Mouse (Mus musculus): ENCODE data around the gene Galnt18.

Galnt18 gene

DNA sequence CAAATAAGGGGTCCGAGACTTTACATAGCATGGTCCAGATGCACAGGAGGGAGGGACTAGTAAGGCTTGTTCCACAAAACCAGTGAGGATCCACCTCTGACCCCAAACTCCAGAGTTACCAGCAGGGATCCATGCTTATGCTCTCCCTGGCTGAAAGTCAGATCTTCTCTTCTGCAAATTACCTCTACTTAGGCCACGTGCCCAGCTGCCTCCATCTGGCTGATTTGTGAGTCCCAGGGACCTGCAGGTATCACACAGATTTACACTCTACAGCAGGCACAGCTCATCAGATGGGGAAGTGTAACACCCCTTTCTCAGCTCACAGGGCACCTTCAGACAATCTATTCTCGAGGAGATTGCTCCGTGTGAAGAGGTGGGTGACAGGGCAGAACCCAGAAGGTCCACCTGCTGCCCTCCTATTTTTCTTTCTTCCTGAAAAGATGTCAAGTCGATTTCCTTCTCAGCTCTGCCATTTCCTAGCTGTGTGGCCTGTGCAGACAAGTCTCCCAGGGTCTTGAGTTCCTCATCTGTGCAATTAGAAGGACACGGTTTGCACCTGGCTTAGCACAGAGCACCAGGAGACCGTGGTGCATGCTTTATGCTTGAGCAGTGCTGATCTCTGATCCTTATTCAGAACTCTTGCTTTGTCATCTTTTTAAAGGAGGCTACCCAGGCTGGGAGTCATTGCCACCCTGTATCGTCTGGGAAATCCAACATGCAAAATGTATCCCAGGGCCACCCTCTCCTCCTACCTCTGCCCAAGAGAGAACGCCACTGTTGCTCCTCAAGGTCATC, 216.3 kb downstream of the Galnt18 start:
- no peak for DNase-seq (ENCODE audit: low read depth, low spot score)

DNA sequence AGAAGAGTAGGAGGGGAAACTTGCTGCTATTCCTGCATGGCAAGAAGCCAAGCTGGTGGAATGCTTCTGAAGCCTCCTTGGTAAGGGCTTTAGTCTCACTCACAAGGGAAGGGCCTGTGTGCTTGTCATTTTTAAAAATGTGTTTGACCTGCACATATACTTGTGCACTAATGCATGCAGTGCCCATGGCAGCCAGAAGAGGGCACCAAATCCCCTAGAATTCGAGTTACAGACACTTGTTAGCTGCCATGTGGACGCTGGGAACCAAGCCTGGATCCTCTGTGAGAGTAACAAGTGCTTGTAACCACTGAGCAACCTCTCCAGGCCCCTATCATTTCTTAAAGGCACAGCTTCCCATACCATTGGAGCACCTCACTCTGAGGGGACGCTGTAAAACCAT, 219.7 kb downstream of the Galnt18 start:
- DNase-seq (ENCODE audit: low read depth, low spot score), result peak; percentile 56

DNA sequence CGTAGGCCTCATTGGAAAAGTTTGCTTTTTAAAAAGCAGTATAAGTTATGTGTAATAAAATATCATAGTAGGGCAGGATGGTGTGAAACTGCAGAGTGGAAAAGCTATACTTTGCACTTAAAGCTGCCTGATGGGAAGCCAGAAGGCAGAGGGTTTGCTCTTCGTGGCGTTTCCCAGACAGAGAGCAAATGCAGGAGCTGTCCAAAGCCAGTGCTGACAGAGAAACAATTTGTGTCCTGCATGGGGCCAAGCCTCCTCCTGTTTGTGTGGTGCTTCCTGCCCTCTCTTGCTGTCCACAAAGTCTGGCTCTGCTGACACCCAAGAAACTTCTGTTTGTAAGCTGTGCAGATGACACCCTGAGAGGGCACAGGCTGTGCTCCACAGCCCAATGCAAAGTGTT, 220.8 kb downstream of the Galnt18 start:
- peak; percentile 8 for DNase-seq (ENCODE audit: low read depth, low spot score)

DNA sequence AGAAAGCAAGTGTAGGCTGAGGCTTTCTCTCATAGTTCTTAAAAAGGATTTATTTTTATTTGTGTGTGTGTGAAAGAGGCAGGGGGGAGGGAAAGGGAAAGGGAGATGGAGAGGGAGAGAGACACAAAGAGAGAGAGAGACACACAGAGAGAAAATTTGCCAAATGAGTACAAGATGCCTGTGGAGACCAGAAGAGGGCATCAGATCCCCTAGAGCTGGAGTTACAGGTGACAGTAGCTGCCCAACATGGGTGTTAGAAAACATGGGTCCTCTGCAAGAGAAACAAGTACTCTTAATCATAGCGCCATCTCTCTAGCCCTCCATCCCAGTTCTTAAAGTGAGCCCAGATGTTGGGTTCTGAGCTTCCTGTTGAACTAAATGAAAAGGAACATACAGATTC, 228.8 kb downstream of the Galnt18 start:
- no peak for DNase-seq (ENCODE audit: low read depth, low spot score)

DNA sequence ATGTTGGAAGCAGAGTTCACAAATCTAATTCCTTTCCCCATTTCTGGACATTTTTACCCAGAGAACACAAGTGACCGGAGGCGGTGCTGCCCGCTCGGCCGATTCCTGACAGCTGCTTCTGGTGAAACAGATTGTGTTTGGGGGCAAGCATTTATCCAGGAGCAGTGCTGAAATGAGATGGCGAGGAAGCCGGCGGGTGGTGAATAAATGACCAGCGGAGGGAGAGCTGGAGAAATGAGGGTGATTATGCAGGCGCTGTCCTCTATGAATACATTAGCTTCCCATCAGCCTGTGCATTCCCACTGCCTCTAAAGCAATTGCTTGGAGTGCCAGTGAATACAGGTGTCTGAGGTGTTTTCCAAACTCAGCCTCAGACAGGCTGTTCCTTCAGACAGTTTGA, 232.7 kb downstream of the Galnt18 start:
- no peak for DNase-seq (ENCODE audit: low read depth, low spot score)

DNA sequence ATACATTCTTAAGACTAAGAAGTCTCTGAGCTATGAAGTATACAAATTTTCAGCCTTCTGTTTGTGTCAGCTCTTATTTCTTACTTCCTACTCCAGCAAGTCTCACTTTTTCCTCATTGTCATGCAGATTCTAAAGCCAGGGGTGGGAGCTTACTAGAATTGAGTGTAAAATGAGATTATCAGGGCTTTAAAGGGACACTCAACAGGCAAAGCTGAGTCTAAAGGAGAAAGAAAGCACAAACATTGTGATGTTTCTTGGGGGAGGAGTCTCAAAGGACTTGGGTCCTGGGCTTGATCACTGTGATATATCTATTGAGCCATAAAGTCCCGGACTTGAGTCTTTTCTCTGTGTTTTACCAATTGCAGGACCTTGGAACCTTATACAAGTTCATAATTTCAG, 234.2 kb downstream of the Galnt18 start:
- peak; percentile 21 for DNase-seq (ENCODE audit: low read depth, low spot score)

DNA sequence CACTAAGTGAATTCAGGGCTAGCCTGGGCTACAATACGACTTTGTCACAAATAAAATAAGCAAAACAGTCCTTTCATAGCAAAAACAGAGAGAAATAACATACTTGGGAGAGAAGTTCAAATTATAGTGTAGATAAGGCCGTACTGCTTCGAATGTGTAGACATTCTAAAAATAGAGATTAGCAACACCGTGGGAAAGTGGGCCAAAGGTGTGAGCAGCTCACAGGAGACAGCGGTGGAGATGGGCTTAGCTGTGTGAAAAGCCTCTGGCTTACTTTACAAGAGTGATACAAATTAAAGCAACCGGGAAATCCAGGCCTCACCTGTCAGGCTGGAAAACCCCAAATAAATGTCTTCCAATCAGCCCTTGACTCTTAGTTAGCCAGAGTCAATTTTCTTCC, 241.8 kb downstream of the Galnt18 start:
- no peak for DNase-seq (ENCODE audit: low read depth, low spot score)

DNA sequence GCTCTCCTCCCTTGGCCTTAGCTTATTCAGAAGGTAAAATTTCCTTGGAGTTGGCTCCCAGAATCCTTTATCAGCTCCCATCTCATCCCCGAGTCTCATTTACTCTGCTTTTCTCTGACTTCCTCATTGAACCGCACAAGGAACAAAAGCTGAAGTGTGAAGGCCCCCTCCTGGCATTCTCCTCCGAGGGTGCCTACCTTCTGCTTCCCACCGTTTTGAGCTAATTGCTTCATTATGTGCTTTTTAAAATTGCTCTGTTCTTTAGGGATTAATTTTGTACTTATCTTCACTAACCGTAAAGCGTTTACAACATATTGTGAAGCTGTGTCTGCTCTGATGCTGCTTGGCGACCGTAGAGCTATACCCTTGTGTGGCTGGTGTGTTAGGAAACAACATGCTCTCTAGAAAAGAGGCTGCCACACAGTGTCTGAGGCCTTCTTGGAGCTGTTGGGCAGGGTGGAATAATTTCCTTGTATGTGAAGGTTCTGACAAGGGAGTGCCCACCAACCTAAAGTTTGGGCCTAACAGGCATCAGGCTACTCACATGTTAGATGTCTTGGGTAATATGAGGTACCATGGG, 244.9 kb downstream of the Galnt18 start:
- no peak for DNase-seq (ENCODE audit: low read depth, low spot score)

DNA sequence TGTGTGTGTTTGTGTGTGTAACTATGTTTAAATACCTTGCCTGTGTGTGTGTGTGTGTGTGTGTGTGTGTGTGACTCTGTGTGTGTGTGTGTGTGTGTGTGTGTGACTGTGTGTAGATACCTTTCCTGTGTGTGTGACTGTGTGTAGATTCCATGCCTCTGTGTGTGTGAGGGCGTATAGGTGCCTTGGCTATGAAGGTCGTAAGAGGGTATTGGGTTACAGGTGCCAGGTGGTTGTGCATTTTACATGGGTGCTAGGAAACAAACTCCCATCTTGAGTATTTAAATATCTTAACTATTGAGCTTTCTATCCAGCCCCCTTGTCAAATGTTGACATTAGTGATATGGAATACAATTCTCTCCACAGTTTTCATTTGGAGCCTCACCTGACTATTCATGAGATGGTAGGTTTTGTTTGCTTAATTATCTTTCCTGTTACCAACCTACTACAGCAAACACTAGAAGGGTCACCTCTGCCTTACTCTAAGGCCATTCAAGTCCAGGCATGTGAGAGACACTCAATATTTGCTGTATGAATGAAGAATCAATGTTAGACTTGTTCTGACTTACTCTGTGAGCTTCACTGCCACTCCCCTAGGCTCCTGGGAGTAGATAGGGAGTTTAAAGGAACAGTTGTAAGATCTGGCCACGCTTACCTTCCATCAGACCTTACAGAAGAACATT, 250.7 kb downstream of the Galnt18 start:
- DNase-seq (ENCODE audit: low read depth, low spot score), result no peak

DNA sequence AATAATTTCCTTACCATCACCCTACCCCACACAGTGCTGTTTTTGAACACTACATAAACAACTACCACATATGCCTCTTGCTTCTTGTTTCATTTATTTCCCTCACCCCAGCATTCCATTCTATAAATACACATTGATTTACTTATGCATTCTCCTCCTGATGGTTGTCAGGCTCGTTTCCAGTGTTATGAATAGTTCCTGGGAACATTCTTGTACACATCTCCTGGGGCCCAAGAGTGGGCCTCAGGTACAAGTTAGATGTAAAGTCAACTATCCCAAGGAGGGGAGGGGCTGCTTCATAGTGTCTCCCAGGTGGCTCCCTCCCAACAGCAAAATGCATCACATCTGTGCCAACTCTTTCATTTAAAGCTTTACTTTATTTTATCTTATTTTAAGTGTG, 251.3 kb downstream of the Galnt18 start:
- DNase-seq (ENCODE audit: low read depth, low spot score), result no peak

DNA sequence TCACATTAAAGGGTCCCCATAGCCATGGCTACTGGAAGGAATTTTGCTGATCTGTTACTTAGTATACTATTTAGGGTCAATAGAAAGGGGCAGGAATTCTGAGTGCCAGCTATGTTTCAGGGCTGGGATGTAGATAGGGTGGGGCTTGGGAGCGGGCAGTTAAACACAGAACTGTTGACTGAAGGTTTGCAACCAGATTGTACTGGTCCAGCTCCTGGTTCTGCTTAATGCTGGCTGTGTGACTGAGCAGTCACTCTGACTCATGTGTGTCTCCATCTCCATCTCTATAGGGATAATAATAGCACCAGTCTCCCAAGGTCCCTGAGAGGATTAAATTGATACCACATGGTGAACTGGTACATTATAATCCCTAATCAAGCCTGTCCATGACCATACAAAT, 258.9 kb downstream of the Galnt18 start:
- no peak for DNase-seq (ENCODE audit: low read depth, low spot score)

DNA sequence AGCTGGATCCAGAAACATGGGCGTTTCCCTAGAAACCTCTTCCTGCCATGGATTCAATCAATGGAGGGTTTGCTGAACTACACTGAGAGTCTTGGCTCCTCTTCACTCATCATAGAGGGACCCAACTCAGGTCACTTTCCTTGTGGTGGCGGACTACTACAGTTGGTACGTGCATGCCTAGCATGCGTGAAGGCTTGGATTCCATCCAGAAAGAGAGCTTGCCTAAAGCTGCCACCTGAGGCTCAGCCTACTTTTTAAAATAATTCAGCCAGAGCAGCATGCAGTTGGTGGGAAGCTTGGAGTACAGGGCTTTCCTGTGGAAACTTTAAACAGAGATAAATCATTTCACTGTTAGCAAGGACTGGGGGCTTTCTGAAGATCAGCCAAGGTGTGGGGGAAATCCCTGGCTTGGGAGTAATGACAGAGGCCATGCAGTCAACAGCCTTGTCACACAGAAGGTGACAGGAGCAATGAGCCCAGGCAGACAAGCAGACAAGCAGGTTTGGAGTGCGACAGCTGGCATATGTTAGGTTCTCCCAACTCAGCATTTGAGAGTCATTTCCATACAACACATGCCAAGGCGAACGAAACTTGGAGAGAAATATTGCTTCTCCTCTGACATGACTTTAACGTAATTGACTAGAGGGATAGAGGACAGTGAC, 261.1 kb downstream of the Galnt18 start:
- no peak for DNase-seq (ENCODE audit: low read depth, low spot score)

DNA sequence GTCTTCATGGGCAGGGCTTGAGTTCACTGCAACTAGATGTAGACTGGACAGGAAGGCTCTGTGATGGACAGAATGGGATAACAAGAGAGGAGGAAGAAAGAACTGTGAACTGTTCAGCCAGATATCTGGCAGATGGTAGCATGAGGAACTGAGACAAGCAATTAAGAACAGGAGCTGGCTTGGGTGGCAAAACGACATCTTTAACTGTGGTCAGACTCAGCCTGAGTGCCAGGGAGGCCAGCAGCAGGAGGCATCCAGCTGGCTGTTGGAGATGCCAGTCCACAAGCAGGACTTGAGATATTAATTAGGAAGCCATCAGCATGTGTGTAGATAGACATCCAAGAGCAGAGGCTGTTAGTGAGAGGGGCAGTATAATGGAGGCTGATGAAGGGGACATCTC, 262.9 kb downstream of the Galnt18 start:
- no peak for DNase-seq (ENCODE audit: low read depth, low spot score)

DNA sequence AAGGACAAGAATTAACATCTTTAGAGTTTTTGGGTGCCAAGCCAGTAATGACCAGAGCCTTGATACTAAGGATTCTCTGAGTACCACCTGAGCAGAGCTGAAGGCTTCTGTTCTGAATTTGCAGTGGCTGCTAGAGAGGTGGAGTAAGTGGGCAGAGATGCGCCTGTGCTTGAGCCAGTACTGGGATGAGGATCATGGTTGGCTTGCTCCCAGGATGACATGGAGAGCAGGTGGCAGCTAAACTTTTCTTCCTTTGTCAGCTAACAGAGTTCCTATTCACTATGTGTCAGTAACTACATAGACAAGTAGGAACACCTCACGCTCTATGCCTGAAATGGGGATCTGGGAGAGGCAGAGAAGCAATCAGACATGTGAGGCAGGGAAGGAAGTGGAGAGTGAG, 264.3 kb downstream of the Galnt18 start:
- DNase-seq (ENCODE audit: low read depth, low spot score), result no peak

DNA sequence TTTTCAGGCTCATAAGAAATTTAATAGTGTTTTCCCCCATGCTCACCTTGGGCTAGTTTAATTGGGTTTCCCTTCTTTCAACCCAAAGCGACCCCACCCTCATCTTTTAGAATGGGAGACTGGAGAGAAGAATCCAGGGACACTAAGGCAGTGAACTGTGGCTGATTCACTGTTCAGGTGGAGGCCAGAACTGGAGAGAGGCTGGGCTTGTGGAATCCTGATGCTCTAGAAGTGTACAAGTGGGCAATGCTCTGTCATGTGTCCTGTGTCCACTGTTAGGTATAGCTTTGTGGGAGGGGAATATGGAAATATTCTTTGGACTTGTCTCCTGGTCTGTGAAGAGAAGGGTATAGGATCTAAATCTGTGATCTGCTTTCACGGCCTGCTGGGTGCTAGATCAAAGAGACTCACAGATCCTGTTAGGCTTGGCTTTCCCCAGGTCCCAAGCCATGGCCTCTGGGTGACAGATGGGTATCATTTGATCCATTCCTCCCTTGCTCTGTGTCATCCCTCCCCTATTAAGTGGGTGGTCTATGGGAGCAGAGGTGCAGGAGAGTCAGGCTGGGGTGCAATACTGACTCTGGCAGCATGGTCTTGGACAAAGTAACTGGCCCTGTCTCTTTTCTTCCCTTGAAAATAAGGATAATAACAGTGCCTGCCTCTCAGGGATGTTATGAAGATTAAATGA, 270.5 kb downstream of the Galnt18 start:
- DNase-seq (ENCODE audit: low read depth, low spot score), result no peak

DNA sequence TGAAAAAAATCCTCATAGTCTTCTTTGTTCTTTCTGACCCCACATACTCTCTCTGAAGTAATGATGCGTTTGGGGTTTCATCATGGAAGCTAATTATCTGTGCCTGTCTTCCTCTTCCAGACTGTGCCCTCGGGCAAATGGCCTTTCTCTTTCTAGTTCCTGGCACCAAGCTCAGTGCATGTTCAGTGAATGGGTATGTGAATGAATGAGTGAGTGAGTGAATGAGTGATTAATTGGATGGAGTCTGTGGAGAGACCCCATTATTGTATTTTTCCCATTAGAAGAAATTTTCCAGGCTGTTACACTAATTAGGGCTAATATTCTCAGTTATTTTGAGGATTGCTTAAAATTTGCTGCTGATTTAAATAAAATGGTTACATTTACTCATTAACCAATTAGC, 279.2 kb downstream of the Galnt18 start:
- no peak for DNase-seq (ENCODE audit: low read depth, low spot score)

DNA sequence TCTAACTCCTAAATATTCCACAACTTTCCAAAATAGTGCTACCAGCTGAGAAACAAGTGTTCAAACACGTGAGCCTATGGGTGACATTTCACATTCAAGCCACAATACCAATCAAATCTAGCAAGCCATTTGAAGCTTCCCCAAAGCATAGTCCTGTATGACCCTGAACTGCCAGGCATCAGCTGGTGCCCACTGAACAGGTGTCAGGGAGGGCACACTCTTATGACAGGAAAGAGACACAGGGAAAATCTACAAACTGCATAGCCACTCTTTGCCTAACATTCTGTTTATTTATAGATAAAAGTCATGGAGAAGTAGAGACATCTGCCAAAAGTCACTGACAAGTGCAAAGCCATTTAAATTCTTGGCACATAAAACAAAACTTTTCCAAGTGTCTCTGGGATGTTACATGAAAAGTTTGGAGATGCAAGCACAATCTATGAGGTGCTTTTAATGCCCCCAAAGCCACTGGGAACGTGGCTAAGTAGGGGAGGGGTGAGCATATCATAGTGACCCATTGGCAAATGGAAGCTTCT, 280.5 kb downstream of the Galnt18 start:
- no peak for DNase-seq (ENCODE audit: low read depth, low spot score)

DNA sequence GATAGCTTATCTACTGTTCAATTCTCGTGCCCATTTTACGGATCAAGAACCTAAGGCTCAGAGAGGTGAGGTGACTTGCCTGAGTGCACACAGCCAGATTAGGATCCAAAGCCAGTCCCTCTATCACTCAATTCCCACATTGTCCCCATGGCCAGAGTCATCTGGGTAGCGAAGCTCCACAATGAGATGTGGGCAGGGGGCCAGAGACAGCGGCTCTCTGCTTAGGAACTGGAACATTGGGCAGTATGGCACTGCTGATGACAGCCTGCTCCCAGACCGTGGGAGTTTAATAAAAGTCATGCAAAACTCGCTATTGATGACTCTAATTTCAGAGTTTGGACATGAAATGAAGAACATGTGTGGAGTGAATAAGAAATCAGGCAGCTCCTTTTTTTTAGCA, 282.6 kb downstream of the Galnt18 start:
- DNase-seq (ENCODE audit: low read depth, low spot score), result no peak

DNA sequence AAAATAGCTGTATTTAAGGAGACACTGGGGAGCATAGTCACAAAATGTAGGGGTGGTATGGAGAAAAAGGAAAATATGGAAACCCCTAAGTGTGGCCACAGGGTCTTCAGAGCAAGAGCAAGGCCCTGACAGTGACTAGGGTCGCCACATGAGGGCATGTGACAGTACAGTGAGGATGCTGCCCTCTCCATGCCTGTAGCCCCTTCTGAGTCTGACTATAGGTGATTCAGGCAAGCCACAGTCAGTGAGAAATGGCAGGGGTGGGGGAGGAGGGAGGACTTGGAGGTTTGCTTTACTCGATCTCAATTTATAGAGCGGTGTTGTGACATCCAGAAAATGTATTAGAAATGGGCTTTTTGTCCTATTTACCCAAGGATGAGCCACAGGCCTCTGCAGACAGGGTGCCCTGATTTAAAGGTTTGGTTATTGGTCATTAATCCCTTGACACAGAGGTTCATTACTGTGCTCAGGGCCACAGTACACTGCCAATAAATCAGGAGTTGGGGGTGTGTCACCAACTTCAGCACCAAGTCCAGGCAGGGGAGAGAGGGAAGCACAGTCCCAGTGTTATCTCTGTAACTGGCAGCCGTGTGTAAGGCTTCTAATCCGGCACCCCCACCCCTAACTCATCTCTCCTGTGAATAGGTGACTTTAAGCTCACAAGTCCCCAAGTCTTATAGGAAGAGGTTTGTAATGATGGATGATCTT, 287.4 kb downstream of the Galnt18 start:
- no peak for DNase-seq (ENCODE audit: low read depth, low spot score)

DNA sequence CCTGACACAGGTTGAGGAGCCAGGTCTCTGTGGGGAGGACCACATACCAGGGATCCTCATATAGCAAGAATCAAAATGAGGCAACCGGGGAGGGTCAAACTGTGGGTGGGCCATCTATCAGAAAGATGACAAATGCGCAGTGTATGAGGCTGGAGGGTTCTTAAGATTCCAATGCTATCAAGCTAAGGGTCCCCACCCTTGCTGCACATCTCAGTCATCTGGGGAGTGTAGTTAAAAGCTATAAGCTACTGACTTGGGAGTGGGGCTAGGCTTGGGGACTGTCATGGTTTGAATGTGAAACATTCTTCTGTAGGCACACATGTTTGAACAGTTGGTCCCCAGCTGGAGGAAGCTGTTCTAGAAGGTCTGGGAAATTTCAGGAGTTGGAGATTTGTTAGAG, 288.2 kb downstream of the Galnt18 start:
- no peak for DNase-seq (ENCODE audit: low read depth, low spot score)

DNA sequence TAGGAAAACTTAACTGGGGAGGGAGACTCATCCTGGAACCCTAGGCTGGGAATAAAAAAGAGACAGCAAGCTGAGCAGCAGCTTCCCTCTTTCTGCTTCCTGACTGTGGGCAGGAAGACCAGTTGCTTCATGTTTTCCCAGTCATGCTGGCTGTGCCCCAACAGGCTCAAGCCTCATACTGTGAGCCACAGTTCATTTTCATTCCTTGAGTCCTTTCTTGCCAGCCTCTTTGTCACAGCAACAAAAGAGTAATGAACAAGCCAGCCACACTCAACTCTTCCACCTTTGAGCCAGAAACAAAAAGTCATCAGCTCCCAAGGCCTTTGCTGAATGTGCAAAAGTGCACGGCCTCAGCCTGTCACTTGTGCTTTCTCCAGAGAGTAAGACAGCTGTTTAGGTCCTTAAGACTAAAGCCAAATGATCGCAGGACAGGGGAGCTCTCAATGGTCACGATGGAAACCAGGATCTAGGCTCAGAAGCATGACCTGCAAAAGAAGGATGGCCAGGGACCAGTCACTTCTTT, 292.9 kb downstream of the Galnt18 start:
- no peak for DNase-seq (ENCODE audit: low read depth, low spot score)

Data from R1 (cell line).